Mouse (Mus musculus) lung, embryonic 15.5 days (tissue): ENCODE results near the gene Lrpprc. TPM values are rescaled to one million over a fixed set of nuclear protein-coding genes. Genes with fewer than 3 reads are reported as not detected.

Experiments
- ATAC-seq: fragments of 200-750 bp; cut with Nextera tagmentation; 2 replicates; pipeline ENCODE4 v1.8.0; 2017; ENCODE audit warnings: moderate number of reproducible peaks, borderline replicate concordance; ENCODE audit not compliant: low FRiP score, low TSS enrichment; ENCODE audit errors: extremely low read depth
- H3K27ac ChIP-seq: fragments of 300-500 bp; sonication (generic); 2 replicates; pipeline ENCODE4 v1.5.1; 2015; ENCODE audit warnings: moderate library complexity, mild to moderate bottlenecking, inconsistent platforms
- H3K27me3 ChIP-seq: fragments of 300-500 bp; sonication (generic); 2 replicates; pipeline ENCODE4 v1.6.1; 2015; ENCODE audit warnings: inconsistent platforms
- H3K36me3 ChIP-seq: fragments of 300-500 bp; sonication (generic); 2 replicates; pipeline ENCODE4 v1.6.1; 2015; ENCODE audit warnings: inconsistent platforms
- H3K4me1 ChIP-seq: fragments of 300-500 bp; sonication (generic); 2 replicates; pipeline ENCODE4 v1.6.1; 2015; ENCODE audit warnings: inconsistent platforms
- H3K4me2 ChIP-seq: fragments of 300-500 bp; sonication (generic); 2 replicates; pipeline ENCODE4 v1.6.1; 2015; ENCODE audit warnings: inconsistent platforms, mild to moderate bottlenecking, moderate library complexity
- H3K4me3 ChIP-seq: fragments of 300-500 bp; sonication (generic); 2 replicates; pipeline ENCODE4 v1.5.1; 2015; ENCODE audit warnings: mild to moderate bottlenecking, inconsistent platforms
- H3K9ac ChIP-seq: fragments of 300-500 bp; sonication (generic); 2 replicates; pipeline ENCODE4 v1.6.1; 2015; ENCODE audit warnings: inconsistent platforms
- H3K9me3 ChIP-seq: fragments of 300-500 bp; sonication (generic); 2 replicates; pipeline ENCODE4 v1.6.1; 2016; ENCODE audit warnings: inconsistent platforms
- WGBS: fragments of 180-500 bp; shearing (Covaris S2); methylation state at CpG from one replicate; pipeline ENCODE4 v1.1.7; 2015; 5-methylcytosine and 5-hydroxymethylcytosine counted together
- polyA plus RNA-seq: library from polyadenylated mRNA; unstranded; fragments of >200 nt; fragmentation: Nextera tagmentation; extraction: Ambion mirVana; gene quantifications from 2 replicates; pipeline ENCODE4 v1.2.1, GENCODE M21; 2015

Lrpprc gene
- polyA plus RNA-seq, 1 experiment from 2014 or later, result 38.2 TPM

- H3K4me2 ChIP-seq, result no peak overlapping the region
- H3K36me3 ChIP-seq, result no peaks in the 10 kb centered on the region
- 35% methylated on average over 5 of the region's 5 CpGs for WGBS
These were observed 132.4 kb downstream of the Lrpprc start for GRCm38 (mm10) chr17:84658195-84658594.

GRCm38 (mm10) chr17:84657782-84658181 is 132.8 kb downstream of the Lrpprc start:
- 0 out of 2 replicates have a peak, but pooled peaks have one; percentile 39 for ATAC-seq
- whole genome bisulfite sequencing, result 56% methylated on average over 7 of the region's 7 CpGs

More at GRCm38 (mm10) chr17:84658195-84658594, 132.4 kb downstream of the Lrpprc start:
- Histone ChIP-seq H3K4me3 (no peak overlapping the region), H3K27me3 (no peaks in the 10 kb centered on the region), H3K4me1 (peaks cover 10% of the 10 kb centered on the region), H3K9me3 (no peaks in the 10 kb centered on the region), H3K27ac (no peak overlapping the region), H3K9ac (no peak overlapping the region)
- no peak for ATAC-seq

GRCm38 (mm10) chr17:84657422-84657732 is 133.2 kb downstream of the Lrpprc start:
- Histone ChIP-seq H3K36me3 (no peaks in the 10 kb centered on the region), H3K4me2 (no peak overlapping the region), H3K9me3 (no peaks in the 10 kb centered on the region), H3K4me1 (peaks cover 10% of the 10 kb centered on the region), H3K27ac (no peak overlapping the region), H3K27me3 (no peaks in the 10 kb centered on the region), H3K4me3 (no peak overlapping the region), H3K9ac (no peak overlapping the region)
- WGBS, result 49% methylated on average over 3 of the region's 3 CpGs
- ATAC-seq, result no peak

More at GRCm38 (mm10) chr17:84657782-84658181, 132.8 kb downstream of the Lrpprc start:
- H3K4me3 ChIP-seq, result no peak overlapping the region
- no peak overlapping the region for H3K9ac ChIP-seq
- no peak overlapping the region for H3K27ac ChIP-seq
- no peaks in the 10 kb centered on the region for H3K36me3 ChIP-seq
- H3K9me3 ChIP-seq, result no peaks in the 10 kb centered on the region
- no peaks in the 10 kb centered on the region for H3K27me3 ChIP-seq
- H3K4me2 ChIP-seq, result no peak overlapping the region
- H3K4me1 ChIP-seq, result peaks cover 10% of the 10 kb centered on the region

GRCm38 (mm10) chr17:84656653-84657421 is 133.8 kb downstream of the Lrpprc start:
- Histone ChIP-seq H3K27ac (no peak overlapping the region), H3K4me1 (peaks cover 10% of the 10 kb centered on the region), H3K4me2 (no peak overlapping the region), H3K9ac (no peak overlapping the region), H3K27me3 (no peaks in the 10 kb centered on the region), H3K9me3 (no peaks in the 10 kb centered on the region), H3K4me3 (no peak overlapping the region), H3K36me3 (no peaks in the 10 kb centered on the region)
- WGBS, result 53% methylated on average over 19 of the region's 19 CpGs
- ATAC-seq, result no peak

GRCm38 (mm10) chr17:84656205-84656604 is 134.4 kb downstream of the Lrpprc start:
- H3K4me2 ChIP-seq, result no peak overlapping the region
- H3K27me3 ChIP-seq, result no peaks in the 10 kb centered on the region
- no peak for ATAC-seq
- no peak overlapping the region for H3K9ac ChIP-seq
- WGBS, result 59% methylated on average over 5 of the region's 5 CpGs
- H3K4me3 ChIP-seq, result no peak overlapping the region
- H3K9me3 ChIP-seq, result no peaks in the 10 kb centered on the region
- H3K27ac ChIP-seq, result no peak overlapping the region
- peaks cover 10% of the 10 kb centered on the region for H3K4me1 ChIP-seq
- H3K36me3 ChIP-seq, result no peaks in the 10 kb centered on the region

Other genes starting within 250 kb of the Lrpprc start
- gene Dync2li1, start 164.3 kb downstream of the Lrpprc start, polyA plus RNA-seq, result 38.9 and 39.4 TPM in 2 replicates
- gene Abcg8, start 114.5 kb downstream of the Lrpprc start, polyA plus RNA-seq, result 0.06 TPM in 1 of 2 replicates, not detected in the other
- 0.46 and 0.68 TPM in 2 replicates for gene Abcg5, start 107.8 kb downstream of the Lrpprc start, polyA plus RNA-seq
- 62.5 and 67.5 TPM in 2 replicates for gene Ppm1b, start 166.0 kb upstream of the Lrpprc start, polyA plus RNA-seq
- 0.14 and 0.29 TPM in 2 replicates for gene Slc3a1, start 237.6 kb upstream of the Lrpprc start, polyA plus RNA-seq